Mouse (Mus musculus): ENCODE measurements at regions not wholly inside any gene's neighbourhood (a gene's known extent, or its start where the extent isn't known, plus 50 kb on each side); places are given as distances from the start of the nearest gene placed in this dataset.

DNA sequence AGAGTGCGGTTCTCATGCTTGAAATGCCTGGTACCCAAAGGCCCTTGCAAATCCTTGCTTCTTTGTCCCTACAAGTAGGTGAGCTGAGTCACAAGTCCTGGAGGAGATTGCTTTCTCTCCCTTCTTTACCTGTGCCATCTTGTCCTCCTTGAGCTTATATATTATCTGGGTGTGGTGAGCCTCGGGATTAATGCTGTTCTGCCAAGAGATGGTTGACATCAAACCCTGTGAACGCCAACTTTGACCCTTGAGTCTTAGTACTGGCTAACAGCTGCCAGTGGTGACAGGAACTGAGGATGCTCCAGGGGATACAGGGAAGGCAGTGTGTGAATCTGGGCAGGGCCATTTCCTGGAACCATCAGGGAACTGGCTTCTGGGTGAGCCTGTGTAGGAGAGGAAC, 1160.5 kb upstream of the A1bg start:
- Histone ChIP-seq H3K36me3 (ENCODE audit: control insufficient read depth, insufficient read depth, low read length, poor library complexity, severe bottlenecking) (peaks cover 3% of the 10 kb centered on the region; the same call in 1 of the 2 replicates), H3K9ac (ENCODE audit: insufficient read depth, low read depth, low read length, poor library complexity, severe bottlenecking) (no peak overlapping the region), H3K27ac (ENCODE audit: insufficient read depth, low read depth, low read length, poor library complexity, severe bottlenecking) (no peak overlapping the region), H3K4me1 (ENCODE audit: control insufficient read depth in 2 of 2, insufficient read depth in 2 of 2, low read length in 2 of 2, poor library complexity in 1 of 2) (peaks cover 10 to 45% of the 10 kb centered on the region in 2 experiments), H3K9me3 (ENCODE audit: control insufficient read depth, insufficient read depth, low read depth, low read length) (no peaks in the 10 kb centered on the region), H3K4me3 (ENCODE audit: insufficient read depth in 1 of 2, low read depth in 1 of 2, low read length in 2 of 2, poor library complexity in 1 of 2, severe bottlenecking in 1 of 2) (no peak overlapping the region)
- DNase-seq (ENCODE audit: low read depth, low spot score) = no peak
- in situ Hi-C loops (cut with MboI; ENCODE audit: low sequenced_read_pairs in 2 of 2, unreplicated experiment in 2 of 2) = no loop called here
- TF ChIP-seq ZC3H11A (IDR thresholded peaks at IDR 0.05; ENCODE audit: borderline replicate concordance, low read depth, low read length) = no peak
- no peak for TF ChIP-seq CHD2 (IDR thresholded peaks at IDR 0.05; ENCODE audit: low read depth, low read length)
- TF ChIP-seq HCFC1 (IDR thresholded peaks at IDR 0.05; ENCODE audit: borderline replicate concordance, insufficient read depth, low read length) = no peak
- no peak for TF ChIP-seq MAFK (IDR thresholded peaks at IDR 0.05; ENCODE audit: insufficient read depth, low read depth, low read length)
- TF ChIP-seq ZNF384 (IDR thresholded peaks at IDR 0.05; ENCODE audit: low read depth, low read length) = no peak

DNA sequence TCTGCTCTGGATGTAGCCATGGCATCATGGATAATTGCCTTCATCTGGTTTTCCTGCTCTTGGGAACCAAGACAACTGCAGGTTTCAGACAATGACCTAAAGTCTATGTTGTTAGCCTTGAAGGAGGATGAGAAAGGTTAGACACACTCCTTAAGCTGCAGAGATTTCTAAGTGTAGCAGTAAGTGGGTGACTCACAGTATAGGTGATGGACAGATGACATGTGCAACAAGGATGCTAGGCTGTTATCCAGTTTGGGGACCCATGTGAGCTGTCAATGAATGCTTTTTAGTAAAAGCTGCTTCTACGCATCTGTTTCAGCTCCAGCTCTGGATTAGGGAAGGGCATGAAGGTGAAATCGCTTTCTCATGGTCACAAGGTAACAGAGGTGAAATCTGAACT, 1159.7 kb upstream of the A1bg start:
- Histone ChIP-seq H3K4me1 (ENCODE audit: control insufficient read depth in 2 of 2, insufficient read depth in 2 of 2, low read length in 2 of 2, poor library complexity in 1 of 2) (peaks cover 10 to 40% of the 10 kb centered on the region in 2 experiments), H3K9me3 (ENCODE audit: control insufficient read depth, insufficient read depth, low read depth, low read length) (no peaks in the 10 kb centered on the region), H3K27ac (ENCODE audit: insufficient read depth, low read depth, low read length, poor library complexity, severe bottlenecking) (no peak overlapping the region), H3K4me3 (ENCODE audit: insufficient read depth in 1 of 2, low read depth in 1 of 2, low read length in 2 of 2, poor library complexity in 1 of 2, severe bottlenecking in 1 of 2) (no peak overlapping the region), H3K36me3 (ENCODE audit: control insufficient read depth, insufficient read depth, low read length, poor library complexity, severe bottlenecking) (peaks cover 3% of the 10 kb centered on the region; the same call in 1 of the 2 replicates), H3K9ac (ENCODE audit: insufficient read depth, low read depth, low read length, poor library complexity, severe bottlenecking) (no peak overlapping the region)
- TF ChIP-seq HCFC1 (IDR thresholded peaks at IDR 0.05; ENCODE audit: borderline replicate concordance, insufficient read depth, low read length) = no peak
- no peak for TF ChIP-seq MAFK (IDR thresholded peaks at IDR 0.05; ENCODE audit: insufficient read depth, low read depth, low read length)
- DNase-seq (ENCODE audit: low read depth, low spot score) = no peak
- in situ Hi-C loops (cut with MboI; ENCODE audit: low sequenced_read_pairs in 2 of 2, unreplicated experiment in 2 of 2) = no loop called here

DNA sequence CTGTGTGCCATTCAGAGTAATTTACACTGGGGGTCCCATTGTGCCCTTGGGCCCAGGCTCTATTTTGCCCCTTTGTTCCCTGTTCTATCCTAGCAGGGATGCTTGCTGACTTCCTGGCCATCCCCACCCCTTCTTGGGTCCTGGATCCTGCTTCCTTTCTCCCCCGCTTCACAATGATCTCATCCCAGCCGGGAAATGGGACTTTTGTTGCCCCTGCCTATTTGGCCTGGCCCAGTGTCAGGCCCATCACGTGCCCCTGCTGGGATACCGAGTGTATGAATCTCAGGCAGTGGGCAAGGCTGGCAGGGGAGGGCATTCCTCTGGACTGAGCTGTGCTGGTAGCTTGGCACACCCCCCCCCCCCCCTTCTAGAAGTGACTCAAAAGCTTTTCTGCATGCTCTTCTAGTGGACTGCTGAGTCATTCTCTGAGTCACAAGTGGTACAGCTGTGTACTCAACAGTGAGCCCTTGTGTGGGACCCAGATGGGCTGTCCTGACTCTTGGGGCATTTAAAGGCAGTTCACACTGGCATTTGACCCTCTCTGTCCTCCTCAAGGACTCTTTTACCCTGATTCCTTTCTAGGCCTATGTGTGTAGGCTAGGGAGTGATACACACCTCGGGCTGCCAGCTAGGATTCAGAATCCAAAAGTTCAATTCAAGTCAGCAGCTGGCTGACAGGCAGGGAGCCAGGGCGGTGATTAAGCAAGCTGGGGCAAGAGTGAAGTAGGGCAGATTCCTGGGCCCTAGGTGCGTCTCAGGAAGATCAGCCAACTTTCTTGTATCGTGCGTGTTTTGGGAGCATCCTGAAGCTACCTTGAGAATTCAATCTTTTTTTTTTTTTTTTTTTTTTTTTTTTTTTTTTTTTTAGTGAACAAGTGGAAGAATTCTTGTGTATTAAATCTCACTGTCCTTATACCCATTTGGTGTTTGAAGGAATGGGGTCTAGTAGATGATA, 1156.6 kb upstream of the A1bg start:
- TF ChIP-seq ZC3H11A (IDR thresholded peaks at IDR 0.05; ENCODE audit: borderline replicate concordance, low read depth, low read length) = no peak
- TF ChIP-seq CHD2 (IDR thresholded peaks at IDR 0.05; ENCODE audit: low read depth, low read length) = no peak
- TF ChIP-seq MAFK (IDR thresholded peaks at IDR 0.05; ENCODE audit: insufficient read depth, low read depth, low read length) = peak; percentile 91
- peak; percentile 94 for TF ChIP-seq ZNF384 (IDR thresholded peaks at IDR 0.05; ENCODE audit: low read depth, low read length)
- no peak for TF ChIP-seq HCFC1 (IDR thresholded peaks at IDR 0.05; ENCODE audit: borderline replicate concordance, insufficient read depth, low read length)
- peaks cover 5 to 38% of the 10 kb centered on the region in 2 experiments for H3K4me1 ChIP-seq (ENCODE audit: control insufficient read depth in 2 of 2, insufficient read depth in 2 of 2, low read length in 2 of 2, poor library complexity in 1 of 2)
- H3K9me3 ChIP-seq (ENCODE audit: control insufficient read depth, insufficient read depth, low read depth, low read length) = no peaks in the 10 kb centered on the region
- in situ Hi-C loops (cut with MboI; ENCODE audit: low sequenced_read_pairs in 2 of 2, unreplicated experiment in 2 of 2) = no loop called here
- peak overlapping the region; percentile 94 for H3K27ac ChIP-seq (ENCODE audit: insufficient read depth, low read depth, low read length, poor library complexity, severe bottlenecking)
- peaks cover 8% of the 10 kb centered on the region for H3K36me3 ChIP-seq (ENCODE audit: control insufficient read depth, insufficient read depth, low read length, poor library complexity, severe bottlenecking)
- DNase-seq (ENCODE audit: low read depth, low spot score) = no peak
- H3K4me3 ChIP-seq (ENCODE audit: insufficient read depth in 1 of 2, low read depth in 1 of 2, low read length in 2 of 2, poor library complexity in 1 of 2, severe bottlenecking in 1 of 2) = peak overlapping the region; percentile 3 to 13; a peak in 1 of 4 replicates
- H3K9ac ChIP-seq (ENCODE audit: insufficient read depth, low read depth, low read length, poor library complexity, severe bottlenecking) = peak overlapping the region; percentile 21

DNA sequence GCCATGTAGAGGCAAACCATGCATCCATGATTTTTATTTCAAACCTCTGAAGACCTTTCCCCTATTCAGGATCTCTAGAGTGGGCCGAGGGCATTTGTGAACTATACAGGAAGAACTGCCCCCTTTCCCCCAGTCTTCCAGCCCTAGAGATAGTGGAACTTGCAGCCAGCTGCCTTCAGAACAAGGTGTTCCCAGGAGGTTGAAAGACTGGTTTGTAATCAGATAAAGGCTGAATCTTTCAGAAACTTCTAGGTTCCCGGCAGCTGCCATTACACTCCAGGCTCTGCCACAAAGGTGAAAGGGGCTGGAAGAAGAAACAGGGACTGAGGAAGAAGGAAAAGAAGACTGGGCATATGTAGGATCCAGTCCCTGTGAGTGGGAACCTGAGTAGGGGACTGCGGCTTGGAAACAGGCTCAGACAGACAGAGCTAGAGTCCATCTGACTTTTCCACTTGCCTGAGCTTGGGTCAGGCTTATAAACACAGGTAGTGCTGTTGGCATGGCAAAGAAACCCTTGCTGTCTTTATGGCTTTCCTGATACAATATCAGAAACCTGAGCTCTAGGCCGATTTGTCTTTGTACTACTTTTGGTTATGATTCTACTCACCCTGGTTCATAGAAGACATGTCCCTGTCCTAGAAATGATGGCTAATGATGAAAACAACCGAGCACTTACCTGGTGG, 1153.9 kb upstream of the A1bg start:
- DNase-seq (ENCODE audit: low read depth, low spot score) = no peak
- Histone ChIP-seq H3K27ac (ENCODE audit: insufficient read depth, low read depth, low read length, poor library complexity, severe bottlenecking) (no peak overlapping the region; the same call in 1 of the 2 replicates), H3K9me3 (ENCODE audit: control insufficient read depth, insufficient read depth, low read depth, low read length) (no peaks in the 10 kb centered on the region), H3K4me3 (ENCODE audit: insufficient read depth in 1 of 2, low read depth in 1 of 2, low read length in 2 of 2, poor library complexity in 1 of 2, severe bottlenecking in 1 of 2) (no peak overlapping the region), H3K9ac (ENCODE audit: insufficient read depth, low read depth, low read length, poor library complexity, severe bottlenecking) (no peak overlapping the region), H3K36me3 (ENCODE audit: control insufficient read depth, insufficient read depth, low read length, poor library complexity, severe bottlenecking) (peaks cover 13% of the 10 kb centered on the region), H3K4me1 (ENCODE audit: control insufficient read depth in 2 of 2, insufficient read depth in 2 of 2, low read length in 2 of 2, poor library complexity in 1 of 2) (peaks cover 5 to 37% of the 10 kb centered on the region in 2 experiments)
- TF ChIP-seq MAFK (IDR thresholded peaks at IDR 0.05; ENCODE audit: insufficient read depth, low read depth, low read length) (no peak), ZNF384 (IDR thresholded peaks at IDR 0.05; ENCODE audit: low read depth, low read length) (no peak), ZC3H11A (IDR thresholded peaks at IDR 0.05; ENCODE audit: borderline replicate concordance, low read depth, low read length) (no peak), CHD2 (IDR thresholded peaks at IDR 0.05; ENCODE audit: low read depth, low read length) (no peak), HCFC1 (IDR thresholded peaks at IDR 0.05; ENCODE audit: borderline replicate concordance, insufficient read depth, low read length) (no peak)
- in situ Hi-C loops (cut with MboI; ENCODE audit: low sequenced_read_pairs in 2 of 2, unreplicated experiment in 2 of 2) = no loop called here

All from ES-E14 (cell line).